ENCODE assay signal across 11 mouse cellular contexts in the genomic region with DNA sequence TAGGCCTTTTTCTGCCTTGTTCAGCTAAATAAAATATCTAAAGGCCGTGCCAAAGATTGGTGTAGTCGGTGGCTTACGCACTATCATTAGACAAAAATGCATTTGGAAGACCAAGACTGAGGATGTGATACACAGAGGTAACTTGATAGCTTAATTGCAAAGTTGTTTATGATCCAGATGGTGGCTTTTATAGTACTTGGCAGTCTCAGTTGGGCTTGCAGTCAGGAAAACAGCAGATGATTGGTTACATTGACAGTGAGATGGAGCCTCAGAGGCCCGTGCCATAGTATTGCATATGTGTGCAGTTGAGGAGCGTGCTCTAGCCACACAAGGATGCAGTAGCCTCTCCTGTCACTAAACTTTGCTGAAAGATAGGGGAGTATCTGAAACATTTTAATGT. TPM values are rescaled to one million over a fixed set of nuclear protein-coding genes. Genes with fewer than 3 reads are reported as not detected.
DNase-seq lines count a peak whose midpoint lies in the region; ATAC-seq lines count a peak whose summit lies in the region.
"Had no signal": no experiment of that assay in that cellular context is flagged by ENCODE, and none has a peak within 500 bp of the region (broad histone marks: within the 10 kb centered on the region; RNA-seq: fewer than 3 reads in every experiment).

No protein-coding gene starts in this region.

- no peaks in the 10 kb centered on the region for H3K27me3 ChIP-seq in heart, embryonic 12.5 days (replicated peaks)
- H3K27me3 ChIP-seq: liver, embryonic 15.5 days had no signal

- no peak overlapping the region for H3K27ac ChIP-seq in heart, embryonic 12.5 days (ENCODE audit: poor library complexity, severe bottlenecking)
- H3K27ac ChIP-seq: liver, embryonic 15.5 days had no signal

- H3K4me1 ChIP-seq in heart, embryonic 12.5 days (replicated peaks) = peaks cover 11% of the 10 kb centered on the region
- H3K4me1 ChIP-seq: liver, embryonic 15.5 days had no signal

- no peak overlapping the region for H3K9ac ChIP-seq in heart, embryonic 12.5 days
- H3K9ac ChIP-seq: liver, embryonic 15.5 days had no signal

- ATAC-seq in heart, embryonic 12.5 days (ENCODE audit: insufficient number of reproducible peaks, low FRiP score) = no peak

- peak; percentile 37 for DNase-seq in heart, adult 11 months
- peak; percentile 79 for DNase-seq in 3T3-L1 (ENCODE audit: low read depth, low spot score)
- DNase-seq in Muller cell, postnatal 12 days (ENCODE audit: inconsistent ontology term) = peak; percentile 44
- DNase-seq in fibroblast of lung, adult 2 months (ENCODE audit: low read depth) = peak; percentile 50
- DNase-seq in adrenal gland, postnatal 4 days (ENCODE audit: low spot score in 2 of 2) = no peak
- DNase-seq in spleen, postnatal 36 days (ENCODE audit: low spot score in 2 of 2) = no peak
- DNase-seq in right cerebral cortex, postnatal 10 days (ENCODE audit: low spot score in 2 of 2) = no peak
- DNase-seq: cerebellum, adult 9-10 months; heart, postnatal 10 days had no signal

- peaks cover 4% of the 10 kb centered on the region; the same call in 1 of the 2 replicates for H3K36me3 ChIP-seq in heart, embryonic 12.5 days
- H3K36me3 ChIP-seq: liver, embryonic 15.5 days had no signal

- 89% methylated on average over 5 of the region's 5 CpGs for WGBS in heart, embryonic 12.5 days

- H3K4me2 ChIP-seq in heart, embryonic 12.5 days = no peak overlapping the region
- H3K4me2 ChIP-seq: liver, embryonic 15.5 days had no signal

- H3K4me3 ChIP-seq in heart, embryonic 12.5 days = no peak overlapping the region
- H3K4me3 ChIP-seq: liver, embryonic 15.5 days had no signal

- H3K9me3 ChIP-seq in heart, embryonic 12.5 days (replicated peaks) = 0 out of 2 replicates have a peak, but pooled peaks cover 3% of the 10 kb centered on the region

RNA-seq across cellular contexts. Expression of gene Lrch3, which starts 28.8 kb away (rescaled TPM):
- polyA plus RNA-seq in heart, embryonic 12.5 days (2016; fragmentation: Nextera tagmentation; extraction: Ambion mirVana) = 24.0 and 27.5 TPM in 2 replicates
- total RNA-seq in adrenal gland, postnatal 4 days (2021) = 10 to 100 TPM; 43.1 to 44.1 TPM

Comparison
In these comparisons a context has a peak if more than half of its experiments do, and no peak if none do; other contexts are left out.
1. DNase-seq: peak in heart, adult 11 months (single experiment), 3T3-L1 (single experiment), Muller cell, postnatal 12 days (single experiment) and fibroblast of lung, adult 2 months (single experiment); none in adrenal gland, postnatal 4 days (0 of 2), spleen, postnatal 36 days (0 of 2) and right cerebral cortex, postnatal 10 days (0 of 2).